ENCODE assay signal across 8 mouse cellular contexts in the genomic region with DNA sequence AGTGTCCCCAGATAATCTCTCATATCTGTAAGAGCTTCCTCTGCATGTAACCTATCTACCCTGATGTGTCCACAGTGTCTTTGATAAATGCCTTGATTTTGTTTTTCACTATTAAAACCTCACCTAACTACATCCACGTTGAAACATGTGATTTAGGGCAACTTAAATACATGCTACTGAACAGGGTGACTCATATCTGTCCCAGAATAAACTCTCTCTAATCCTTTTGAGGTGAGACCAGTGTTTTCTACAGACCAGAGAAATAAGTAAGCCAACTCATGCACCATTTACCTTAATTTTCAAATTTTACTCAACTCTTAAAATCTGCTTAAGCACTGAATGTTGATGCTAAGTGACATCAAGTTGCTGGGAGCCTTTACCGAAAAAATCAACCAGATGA. TPM values are rescaled to one million over a fixed set of nuclear protein-coding genes. Genes with fewer than 3 reads are reported as not detected.
DNase-seq lines count a peak whose midpoint lies in the region; ATAC-seq lines count a peak whose summit lies in the region.

No protein-coding gene starts in this region.

- WGBS in lung, embryonic 15.5 days: 3% methylated on average over 2 of the region's 2 CpGs
- WGBS in embryonic facial prominence, embryonic 12.5 days: 12% methylated on average over 2 of the region's 2 CpGs
- WGBS in intestine, embryonic 14.5 days: 3% methylated on average over 2 of the region's 2 CpGs
- WGBS in neural tube, embryonic 14.5 days: 11% methylated on average over 2 of the region's 2 CpGs

- DNase-seq in lung, postnatal 36 days: no peak
- DNase-seq in intestine, embryonic 14.5 days (ENCODE audit: low spot score): no peak
- no peak for DNase-seq in urinary bladder, postnatal 10 days (ENCODE audit: low spot score)
- no peak for DNase-seq in lung, postnatal 4 days
- no peak for DNase-seq in frontal cortex, postnatal 10 days (ENCODE audit: low spot score in 2 of 2)

- H3K9ac ChIP-seq in lung, embryonic 15.5 days: peak overlapping the region; percentile 99
- peak overlapping the region; percentile 93 for H3K9ac ChIP-seq in embryonic facial prominence, embryonic 12.5 days
- peak overlapping the region; percentile 89 for H3K9ac ChIP-seq in intestine, embryonic 14.5 days (ENCODE audit: low read length)
- peak overlapping the region; percentile 98 for H3K9ac ChIP-seq in neural tube, embryonic 14.5 days (replicated peaks; ENCODE audit: low read depth, low read length)

- H3K27ac ChIP-seq in lung, embryonic 15.5 days: peak overlapping the region; percentile 98
- H3K27ac ChIP-seq in embryonic facial prominence, embryonic 12.5 days: peak overlapping the region; percentile 98
- H3K27ac ChIP-seq in intestine, embryonic 14.5 days (ENCODE audit: low read depth): peak overlapping the region; percentile 97
- peak overlapping the region; percentile 99 for H3K27ac ChIP-seq in neural tube, embryonic 14.5 days (ENCODE audit: low read depth, low read length)

- no peak for ATAC-seq in lung, embryonic 15.5 days (ENCODE audit: borderline replicate concordance, extremely low read depth, low FRiP score, low TSS enrichment)
- no peak for ATAC-seq in embryonic facial prominence, embryonic 12.5 days (ENCODE audit: insufficient number of reproducible peaks, insufficient read depth, low FRiP score, low TSS enrichment)
- no peak for ATAC-seq in intestine, embryonic 14.5 days (replicated peaks; ENCODE audit: low FRiP score, low TSS enrichment, low read depth)
- no peak for ATAC-seq in neural tube, embryonic 14.5 days (ENCODE audit: low read depth)

- peaks cover 20% of the 10 kb centered on the region for H3K4me1 ChIP-seq in lung, embryonic 15.5 days
- peaks cover 16% of the 10 kb centered on the region; the same call in 1 of the 2 replicates for H3K4me1 ChIP-seq in embryonic facial prominence, embryonic 12.5 days
- peaks cover 10% of the 10 kb centered on the region for H3K4me1 ChIP-seq in intestine, embryonic 14.5 days (replicated peaks; ENCODE audit: control insufficient read depth, insufficient read depth, low read length)
- peaks cover 25% of the 10 kb centered on the region for H3K4me1 ChIP-seq in neural tube, embryonic 14.5 days (ENCODE audit: control insufficient read depth, insufficient read depth, low read length)

- no peaks in the 10 kb centered on the region for H3K27me3 ChIP-seq in lung, embryonic 15.5 days
- no peaks in the 10 kb centered on the region for H3K27me3 ChIP-seq in embryonic facial prominence, embryonic 12.5 days
- no peaks in the 10 kb centered on the region for H3K27me3 ChIP-seq in intestine, embryonic 14.5 days (replicated peaks; ENCODE audit: control insufficient read depth, insufficient read depth, low read length)
- H3K27me3 ChIP-seq in neural tube, embryonic 14.5 days (ENCODE audit: control insufficient read depth, insufficient read depth, low read length): no peaks in the 10 kb centered on the region

- peaks cover 23% of the 10 kb centered on the region for H3K36me3 ChIP-seq in lung, embryonic 15.5 days
- H3K36me3 ChIP-seq in embryonic facial prominence, embryonic 12.5 days: peaks cover 22% of the 10 kb centered on the region
- peaks cover 26% of the 10 kb centered on the region for H3K36me3 ChIP-seq in intestine, embryonic 14.5 days (ENCODE audit: control insufficient read depth, insufficient read depth, low read length)
- peaks cover 12% of the 10 kb centered on the region for H3K36me3 ChIP-seq in neural tube, embryonic 14.5 days (ENCODE audit: control insufficient read depth, insufficient read depth, low read length)

- H3K9me3 ChIP-seq in lung, embryonic 15.5 days: no peaks in the 10 kb centered on the region
- H3K9me3 ChIP-seq in embryonic facial prominence, embryonic 12.5 days: no peaks in the 10 kb centered on the region
- H3K9me3 ChIP-seq in intestine, embryonic 14.5 days (ENCODE audit: control insufficient read depth, low read length): no peaks in the 10 kb centered on the region
- H3K9me3 ChIP-seq in neural tube, embryonic 14.5 days (ENCODE audit: control insufficient read depth, low read length): no peaks in the 10 kb centered on the region

- H3K4me2 ChIP-seq in lung, embryonic 15.5 days: peak overlapping the region; percentile 63
- H3K4me2 ChIP-seq in embryonic facial prominence, embryonic 12.5 days (replicated peaks): peak overlapping the region; percentile 79
- H3K4me2 ChIP-seq in intestine, embryonic 14.5 days (ENCODE audit: low read length): peak overlapping the region; percentile 72
- peak overlapping the region; percentile 96 for H3K4me2 ChIP-seq in neural tube, embryonic 14.5 days (ENCODE audit: low read depth, low read length)

- H3K4me3 ChIP-seq in lung, embryonic 15.5 days: peak overlapping the region; percentile 93
- H3K4me3 ChIP-seq in embryonic facial prominence, embryonic 12.5 days: peak overlapping the region; percentile 87
- peak overlapping the region; percentile 81 for H3K4me3 ChIP-seq in intestine, embryonic 14.5 days (ENCODE audit: low read depth, low read length)
- H3K4me3 ChIP-seq in neural tube, embryonic 14.5 days (ENCODE audit: low read depth, low read length): peak overlapping the region; percentile 79

RNA-seq across cellular contexts. Expression of a gene that starts 0.7 kb away (rescaled TPM):
- 27.9 and 31.1 TPM in 2 replicates for polyA plus RNA-seq in lung, embryonic 15.5 days (2015; fragmentation: Nextera tagmentation; extraction: Ambion mirVana)
- 45.3 and 48.9 TPM in 2 replicates for polyA plus RNA-seq in embryonic facial prominence, embryonic 12.5 days (2016; fragmentation: Nextera tagmentation; extraction: Ambion mirVana)
- polyA plus RNA-seq in intestine, embryonic 14.5 days (2014; fragmentation: Nextera tagmentation; extraction: Ambion mirVana): 27.2 and 32.8 TPM in 2 replicates
- polyA plus RNA-seq in neural tube, embryonic 14.5 days (2014; fragmentation: Nextera tagmentation; extraction: Ambion mirVana): 55.8 and 57.0 TPM in 2 replicates

RNA-seq across cellular contexts. Expression of a gene that starts 51.9 kb away (rescaled TPM):
- polyA plus RNA-seq in lung, embryonic 15.5 days (2015; fragmentation: Nextera tagmentation; extraction: Ambion mirVana): not detected in 2 replicates
- not detected in 2 replicates for polyA plus RNA-seq in embryonic facial prominence, embryonic 12.5 days (2016; fragmentation: Nextera tagmentation; extraction: Ambion mirVana)
- not detected in 2 replicates for polyA plus RNA-seq in intestine, embryonic 14.5 days (2014; fragmentation: Nextera tagmentation; extraction: Ambion mirVana)
- not detected in 2 replicates for polyA plus RNA-seq in neural tube, embryonic 14.5 days (2014; fragmentation: Nextera tagmentation; extraction: Ambion mirVana)
